Comparison of ENCODE assay signal across 8 mouse cellular contexts in the genomic region with DNA sequence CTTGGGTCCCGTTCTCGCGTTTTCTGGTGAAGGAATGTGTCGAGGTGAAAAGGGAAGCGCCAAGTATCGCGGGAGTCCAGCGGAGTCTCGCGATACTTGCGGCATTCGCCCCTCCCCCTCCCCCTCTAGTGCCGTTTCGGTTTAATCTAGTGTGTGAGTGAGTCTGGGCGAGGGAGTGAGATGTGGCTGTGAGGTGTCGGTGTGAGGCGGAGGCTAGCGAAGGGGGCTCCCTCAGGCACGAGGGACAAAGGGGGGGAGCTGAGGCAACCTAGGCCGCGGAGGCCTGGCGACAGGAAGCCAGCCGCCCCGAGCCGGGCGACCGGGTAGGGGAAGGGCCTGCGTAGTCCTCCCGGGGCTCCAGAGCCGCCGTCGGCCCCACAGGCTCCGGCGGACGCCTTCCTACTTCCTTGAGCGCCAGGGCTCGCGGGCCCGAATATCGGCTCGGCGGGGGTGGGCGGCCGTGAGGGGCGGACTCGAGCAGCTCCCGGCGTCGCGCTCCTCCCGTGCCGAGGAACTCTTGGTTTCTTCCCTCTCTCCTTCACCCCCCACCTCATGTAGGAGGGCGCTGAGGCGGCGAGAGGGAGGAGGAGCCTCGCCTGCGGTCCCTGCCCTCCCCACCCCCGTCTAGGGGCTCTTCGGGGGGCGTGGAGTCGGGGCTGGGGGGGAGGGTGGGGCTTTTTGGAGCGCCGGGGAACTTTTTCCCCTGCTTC. TPM values are rescaled to one million over a fixed set of nuclear protein-coding genes. Genes with fewer than 3 reads are reported as not detected.
A peak's percentile ranks its signal among the peaks of the same experiment; 100 is the strongest.
DNase-seq lines count a peak whose midpoint lies in the region; ATAC-seq and TF ChIP-seq lines count a peak whose summit lies in the region.

Gene Cdk12, plus strand, starts transcription at position 419 of the 710 bp plus-strand sequence.

- TF ChIP-seq CTCF in lung, postnatal 0 days (IDR thresholded peaks at IDR 0.05) = no peak

- peak within 1 kb of the TSS; percentile 100 for H3K9ac ChIP-seq in lung, postnatal 0 days (replicated peaks; ENCODE audit: low read depth)

- H3K4me2 ChIP-seq in lung, postnatal 0 days (replicated peaks; ENCODE audit: low read depth, low read length) = peak within 1 kb of the TSS; percentile 86

- no peaks in the 10 kb centered on the region for H3K27me3 ChIP-seq in hindbrain, embryonic 10.5 days (ENCODE audit: insufficient read depth, poor library complexity, severe bottlenecking)
- H3K27me3 ChIP-seq in lung, postnatal 0 days (replicated peaks; ENCODE audit: insufficient read depth, low read length) = no peaks in the 10 kb centered on the region

- under 1% methylated on average over 63 of the region's 63 CpGs for WGBS in hindbrain, embryonic 10.5 days
- 0% methylated on average over 41 of the region's 63 CpGs for WGBS in lung, postnatal 0 days

- peak; percentile 94 for ATAC-seq in frontal cortex, adult (ENCODE audit: low TSS enrichment)
- peak; percentile 93 for ATAC-seq in lung, postnatal 0 days

- peaks cover 17% of the 10 kb centered on the region for H3K36me3 ChIP-seq in hindbrain, embryonic 10.5 days
- H3K36me3 ChIP-seq in lung, postnatal 0 days (ENCODE audit: insufficient read depth, low read length) = no peaks in the 10 kb centered on the region

- H3K27ac ChIP-seq in hindbrain, embryonic 10.5 days = peak within 1 kb of the TSS; percentile 99
- H3K27ac ChIP-seq in lung, postnatal 0 days (ENCODE audit: low read length) = peak within 1 kb of the TSS; percentile 100

- H3K4me1 ChIP-seq in hindbrain, embryonic 10.5 days (replicated peaks) = peaks cover 23% of the 10 kb centered on the region
- H3K4me1 ChIP-seq in lung, postnatal 0 days (ENCODE audit: insufficient read depth, low read depth, low read length) = no peaks in the 10 kb centered on the region

- DNase-seq in MN1 (ENCODE audit: low spot score) = peak; percentile 99
- DNase-seq in cerebellum, adult 9-10 months = peak; percentile 98
- DNase-seq in hindbrain, embryonic 10.5 days (ENCODE audit: low spot score) = peak; percentile 98
- DNase-seq in layer of hippocampus, adult 9-11 months = peak; percentile 96
- peak; percentile 99 for DNase-seq in lung, postnatal 0 days (ENCODE audit: low spot score)
- peak; percentile 89 for DNase-seq in ovary, postnatal 14 days (ENCODE audit: low spot score)
- DNase-seq in thymus, postnatal 14 days = peak; percentile 96

- peak; percentile 100 for TF ChIP-seq EP300 in lung, postnatal 0 days (IDR thresholded peaks at IDR 0.05)

- H3K9me3 ChIP-seq in hindbrain, embryonic 10.5 days = no peaks in the 10 kb centered on the region
- H3K9me3 ChIP-seq in lung, postnatal 0 days (ENCODE audit: low read length) = no peaks in the 10 kb centered on the region

- H3K4me3 ChIP-seq in hindbrain, embryonic 10.5 days = peak within 1 kb of the TSS; percentile 83
- peak within 1 kb of the TSS; percentile 98 for H3K4me3 ChIP-seq in lung, postnatal 0 days (ENCODE audit: low read depth, low read length)

RNA-seq across cellular contexts. Expression of gene Cdk12, which starts in this region (rescaled TPM):
- polyA plus RNA-seq in hindbrain, embryonic 10.5 days (2016; fragmentation: Nextera tagmentation; extraction: Ambion mirVana) = 10.2 and 12.6 TPM in 2 replicates
- polyA plus RNA-seq in lung, postnatal 0 days (2015; fragmentation: Nextera tagmentation; extraction: Ambion mirVana) = 6.7 and 8.3 TPM in 2 replicates

Comparison
In these comparisons a context has a peak if more than half of its experiments do, and no peak if none do; other contexts are left out.
1. Peak in every context shown above with its lines: DNase-seq, ATAC-seq, H3K4me3 ChIP-seq and H3K27ac ChIP-seq.